Mouse (Mus musculus) ES-E14 (cell line): ENCODE results near the gene D630023F18Rik.

ENCODE experiments used
- CHD2 ChIP-seq: IDR thresholded peaks from 2 replicates; pipeline ENCODE4 v1.6.1; 2014; ENCODE audit warnings: mild to moderate bottlenecking, low read depth, low read length, inconsistent platforms
- MAFK ChIP-seq: IDR thresholded peaks from 2 replicates; pipeline ENCODE4 v1.6.1; 2014; ENCODE audit warnings: mild to moderate bottlenecking, low read depth, low read length, inconsistent platforms; ENCODE audit not compliant: insufficient read depth
- ZC3H11A ChIP-seq: IDR thresholded peaks from 2 replicates; pipeline ENCODE4 v1.6.1; 2012; ENCODE audit warnings: low read depth, mild to moderate bottlenecking, inconsistent platforms, low read length, borderline replicate concordance

GRCm38 (mm10) chr1:65162210-65162609, 39.2 kb upstream of the D630023F18Rik start:
- no peak for TF ChIP-seq ZC3H11A
- no peak for TF ChIP-seq CHD2
- no peak for TF ChIP-seq MAFK
